Mouse (Mus musculus) CH12.LX (cell line): ENCODE data around the gene Narfl. TPM values are rescaled to one million over a fixed set of nuclear protein-coding genes. Genes with fewer than 3 reads are reported as not detected.

Experiments used
- DNase-seq: peaks from one replicate; pipeline ENCODE4 v3.0.0-alpha.2; 2013; ENCODE audit errors: extremely low read depth
- H3K27ac ChIP-seq: 2 replicates; pipeline ENCODE4 v1.5.1; 2012; ENCODE audit warnings: low read depth, mild to moderate bottlenecking, control low read depth, moderate library complexity; ENCODE audit not compliant: insufficient read depth
- H3K27me3 ChIP-seq: replicated peaks from 2 replicates; pipeline ENCODE3; 2012; ENCODE audit warnings: inconsistent platforms
- H3K36me3 ChIP-seq, 2 experiments: replicated peaks in 1 of 2; 2 replicates each; pipeline versions ENCODE3 to v1.6.1; 2012; ENCODE audit warnings: inconsistent platforms in 1 of 2, low read length in 1 of 2, mild to moderate bottlenecking in 1 of 2, mixed read lengths in 1 of 2, moderate library complexity in 1 of 2; ENCODE audit not compliant: control insufficient read depth in 1 of 2, insufficient read depth in 1 of 2
- H3K4me1 ChIP-seq, 2 experiments: 2 replicates each; pipeline ENCODE4 v1.6.1; 2012; ENCODE audit warnings: inconsistent platforms in 1 of 2, moderate library complexity in 1 of 2; ENCODE audit not compliant: insufficient read depth in 2 of 2, control insufficient read depth in 1 of 2
- H3K4me2 ChIP-seq: 2 replicates; pipeline ENCODE4 v1.6.1; 2012; ENCODE audit warnings: low read depth, mild to moderate bottlenecking, control low read depth; ENCODE audit not compliant: poor library complexity, insufficient read depth, severe bottlenecking
- H3K4me3 ChIP-seq, 3 experiments: fragments of 150-350 bp in 1 of 3; sonication (generic) in 1 of 3; replicated peaks in 1 of 3; 2 replicates each; pipeline versions ENCODE3 to v1.5.1; 2011 to 2012; ENCODE audit warnings: low read depth in 2 of 3, low read length in 2 of 3, mild to moderate bottlenecking in 2 of 3, moderate library complexity in 2 of 3, control low read depth in 1 of 3, improper control_type of control experiment in 1 of 3, inconsistent platforms in 1 of 3, mixed read lengths in 1 of 3; ENCODE audit not compliant: poor library complexity in 1 of 3
- H3K79me2 ChIP-seq: replicated peaks from 2 replicates; pipeline ENCODE4 v1.6.1; 2012; ENCODE audit warnings: mild to moderate bottlenecking, moderate library complexity; ENCODE audit not compliant: control insufficient read depth, poor library complexity, insufficient read depth, severe bottlenecking; ENCODE audit errors: extremely low read depth
- H3K9ac ChIP-seq: 2 replicates; pipeline ENCODE4 v1.6.1; 2012; ENCODE audit warnings: low read depth, mild to moderate bottlenecking, control low read depth, moderate library complexity; ENCODE audit not compliant: insufficient read depth
- H3K9me3 ChIP-seq: replicated peaks from 2 replicates; pipeline ENCODE3; 2012; ENCODE audit warnings: low read length, inconsistent platforms, mixed read lengths
- BHLHE40 ChIP-seq: IDR thresholded peaks from 2 replicates; pipeline ENCODE4 v1.6.1; 2011; ENCODE audit warnings: mild to moderate bottlenecking, low read depth, low read length, improper control_type of control experiment
- CHD1 ChIP-seq: IDR thresholded peaks from 2 replicates; pipeline ENCODE4 v1.6.1; 2012; ENCODE audit warnings: low read depth, low read length, improper control_type of control experiment, inconsistent platforms
- ELF1 ChIP-seq: IDR thresholded peaks from 2 replicates; pipeline ENCODE4 v1.6.1; 2014; ENCODE audit warnings: low read depth, mild to moderate bottlenecking, inconsistent platforms, low read length, improper control_type of control experiment
- EP300 ChIP-seq: IDR thresholded peaks from 2 replicates; pipeline ENCODE4 v1.6.1; 2011; ENCODE audit warnings: low read length, improper control_type of control experiment
- JUND ChIP-seq: conservative IDR thresholded peaks from 2 replicates; pipeline ENCODE4 v1.6.1; 2011; ENCODE audit warnings: low read depth, low read length, improper control_type of control experiment
- KAT2A ChIP-seq: IDR thresholded peaks from 2 replicates; pipeline ENCODE4 v1.6.1; 2012; ENCODE audit warnings: low read length, improper control_type of control experiment, inconsistent platforms; ENCODE audit not compliant: insufficient replicate concordance
- MAFK ChIP-seq: IDR thresholded peaks from 2 replicates; pipeline ENCODE4 v1.6.1; 2011; ENCODE audit warnings: low read length, improper control_type of control experiment; ENCODE audit not compliant: insufficient replicate concordance
- MAX ChIP-seq: IDR thresholded peaks from 2 replicates; pipeline ENCODE4 v1.6.1; 2011; ENCODE audit warnings: low read length, improper control_type of control experiment
- MXI1 ChIP-seq: IDR thresholded peaks from 2 replicates; pipeline ENCODE4 v1.6.1; 2011; ENCODE audit warnings: mild to moderate bottlenecking, low read depth, low read length, improper control_type of control experiment
- MYC ChIP-seq: IDR thresholded peaks from 2 replicates; pipeline ENCODE4 v1.6.1; 2011; ENCODE audit warnings: low read depth, mild to moderate bottlenecking, improper control_type of control experiment, low read length
- NRF1 ChIP-seq: IDR thresholded peaks from 2 replicates; pipeline ENCODE4 v1.6.1; 2014; ENCODE audit warnings: low read depth, mild to moderate bottlenecking, inconsistent platforms, low read length, improper control_type of control experiment, moderate library complexity
- POLR2AphosphoS2 ChIP-seq: IDR thresholded peaks from 2 replicates; pipeline ENCODE4 v1.6.1; 2011; ENCODE audit warnings: low read depth, low read length, improper control_type of control experiment
- RCOR1 ChIP-seq: conservative IDR thresholded peaks from 2 replicates; pipeline ENCODE4 v1.6.1; 2012; ENCODE audit warnings: low read depth, mild to moderate bottlenecking, inconsistent platforms, low read length, improper control_type of control experiment
- TBP ChIP-seq: conservative IDR thresholded peaks from 2 replicates; pipeline ENCODE4 v1.6.1; 2011; ENCODE audit warnings: low read depth, low read length, improper control_type of control experiment
- TCF12 ChIP-seq: IDR thresholded peaks from 2 replicates; pipeline ENCODE4 v1.6.1; 2014; ENCODE audit warnings: low read depth, mild to moderate bottlenecking, inconsistent platforms, low read length, improper control_type of control experiment
- ZKSCAN1 ChIP-seq: IDR thresholded peaks from 2 replicates; pipeline ENCODE4 v1.6.1; 2012; ENCODE audit warnings: low read depth, inconsistent platforms, low read length, improper control_type of control experiment, borderline replicate concordance
- ZNF384 ChIP-seq: IDR thresholded peaks from 2 replicates; pipeline ENCODE4 v1.6.1; 2012; ENCODE audit warnings: low read depth, low read length, improper control_type of control experiment, inconsistent platforms
- dilution Hi-C: fragments of 300-500 bp; cut with MboI; formaldehyde crosslinking; loops from 2 replicates; pipeline ENCODE4 v1.14.3; 2020; ENCODE audit warnings: low sequenced_read_pairs; ENCODE audit not compliant: extremely low pct_unique_long_range_greater_than_20kb, extremely low pct_ligation_motif_present
- in situ Hi-C: fragments of 300-500 bp; cut with MboI; formaldehyde crosslinking; loops from 3 replicates; pipeline ENCODE4 v1.14.3; 2019; ENCODE audit warnings: low sequenced_read_pairs, low pct_ligation_motif_present, low pct_unique_long_range_greater_than_20kb, mixed read lengths
- polyA plus RNA-seq: library from polyadenylated mRNA; unstranded; fragments of >175 nt; gene quantifications from 2 replicates; pipeline ENCODE4 v1.2.1, GENCODE M21; 2012; ENCODE audit warnings: low read depth; ENCODE audit not compliant: insufficient read length
- total RNA-seq, 2 experiments: library from RNA; depleted of rRNA; stranded (reverse); fragments of 300-350 nt in 1 of 2; fragments of >200 nt in 1 of 2; gene quantifications; 2 replicates each; pipeline ENCODE4 v1.2.3; 2012 to 2014

Gene Narfl
- total and polyA plus RNA-seq, 3 experiments = 13.3 to 22.0 (median 16.5) TPM

DNA sequence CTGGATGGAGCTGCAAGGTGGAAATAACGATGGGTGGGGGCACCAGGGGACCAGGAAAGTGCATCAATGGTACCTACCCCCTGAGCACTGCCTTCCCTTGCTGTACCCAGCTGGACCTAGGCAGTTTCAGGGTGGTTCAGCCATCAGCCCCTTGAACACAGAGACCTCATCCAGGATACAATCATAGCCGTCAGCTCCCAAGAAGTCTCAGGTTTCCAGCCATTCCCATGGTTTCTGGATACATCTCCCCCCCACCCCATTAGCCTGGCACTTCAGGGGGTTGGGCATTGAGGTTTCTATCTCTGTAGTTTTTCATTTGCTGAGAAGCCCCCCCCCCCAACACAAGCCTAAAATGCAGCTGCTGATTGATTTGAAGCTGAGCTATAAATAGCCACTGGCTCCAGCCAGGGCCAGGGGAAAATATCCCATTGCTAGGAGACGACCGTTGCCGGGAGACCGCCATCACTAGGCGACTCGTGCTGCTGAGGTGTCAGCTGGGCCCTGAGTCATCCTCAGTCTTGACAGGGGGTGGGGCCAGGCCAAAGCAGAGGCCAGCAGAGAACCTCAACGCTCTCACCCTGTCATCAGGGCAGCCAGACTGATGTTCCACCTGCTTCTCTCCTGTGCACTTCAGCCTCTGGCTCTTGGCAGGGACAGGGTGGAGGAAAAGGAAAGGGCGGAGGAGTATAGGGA, 29.4 kb downstream of the Narfl start:
- 0 out of 4 replicates have a peak, but pooled peaks cover 0 to 3% of the 10 kb centered on the region in 2 experiments for H3K4me1 ChIP-seq
- no peak for DNase-seq
- H3K36me3 ChIP-seq = no peaks in the 10 kb centered on the region
- in situ Hi-C loops (no loop called here), dilution Hi-C loops (no loop called here)
- TF ChIP-seq MAFK (no peak), POLR2AphosphoS2 (no peak), MYC (no peak), BHLHE40 (peak; percentile 49), MXI1 (peak; percentile 45; the same call in 1 of the 2 replicates)
- peaks cover 61% of the 10 kb centered on the region for H3K27me3 ChIP-seq
- H3K4me2 ChIP-seq = no peak overlapping the region
- no peak overlapping the region for H3K9ac ChIP-seq
- H3K27ac ChIP-seq = no peak overlapping the region
- peaks cover 2% of the 10 kb centered on the region for H3K9me3 ChIP-seq
- H3K4me3 ChIP-seq = no peak overlapping the region
- H3K79me2 ChIP-seq = no peaks in the 10 kb centered on the region

DNA sequence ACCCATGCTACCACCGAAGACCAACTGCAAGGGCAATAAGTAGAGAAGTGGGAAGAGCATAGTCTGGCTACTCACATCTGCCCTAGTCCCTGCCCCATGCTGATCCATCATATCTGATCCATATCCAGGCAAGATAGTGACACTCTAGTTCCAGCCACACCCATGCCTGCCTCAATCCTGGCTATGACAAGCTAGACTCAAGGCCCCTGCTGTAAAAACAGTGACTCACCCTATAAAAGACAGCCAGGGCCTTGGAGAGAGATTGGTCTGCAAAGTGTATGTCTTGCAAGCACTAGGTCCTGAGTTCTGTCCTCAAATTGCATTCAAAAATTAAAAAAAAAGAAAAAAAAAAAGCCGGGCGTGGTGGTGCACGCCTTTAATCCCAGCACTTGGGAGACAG, 32.9 kb downstream of the Narfl start:
- Histone ChIP-seq H3K4me3 (no peak overlapping the region), H3K27me3 (peaks cover 73% of the 10 kb centered on the region), H3K79me2 (no peaks in the 10 kb centered on the region), H3K36me3 (no peaks in the 10 kb centered on the region), H3K27ac (no peak overlapping the region), H3K4me1 (0 out of 4 replicates have a peak, but pooled peaks cover 0 to 3% of the 10 kb centered on the region in 2 experiments), H3K4me2 (no peak overlapping the region), H3K9ac (no peak overlapping the region), H3K9me3 (no peaks in the 10 kb centered on the region)
- no peak for TF ChIP-seq MYC
- TF ChIP-seq ZKSCAN1 = no peak
- no peak for TF ChIP-seq MAFK
- TF ChIP-seq BHLHE40 = no peak
- TF ChIP-seq RCOR1 = no peak
- no peak for TF ChIP-seq MXI1
- TF ChIP-seq MAX = no peak
- no peak for TF ChIP-seq ZNF384
- TF ChIP-seq TBP = no peak
- TF ChIP-seq KAT2A = no peak
- TF ChIP-seq JUND = no peak
- TF ChIP-seq CHD1 = no peak
- no peak for TF ChIP-seq TCF12
- no peak for TF ChIP-seq POLR2AphosphoS2
- TF ChIP-seq EP300 = no peak
- TF ChIP-seq NRF1 = no peak
- no peak for TF ChIP-seq ELF1
- DNase-seq = no peak
- in situ Hi-C loops = no loop called here
- dilution Hi-C loops = no loop called here
